Mouse (Mus musculus) E14TG2a.4 (cell line): ENCODE measurements at regions not wholly inside any gene's neighbourhood (a gene's known extent, or its start where the extent isn't known, plus 50 kb on each side); places are given as distances from the start of the nearest gene placed in this dataset.

Experiments used
- H3K27me3 ChIP-seq: 2 replicates; pipeline ENCODE4 v1.6.1; 2014; ENCODE audit warnings: low read length, control low read depth; ENCODE audit not compliant: insufficient read depth
- H3K36me3 ChIP-seq: 2 replicates; pipeline ENCODE4 v1.6.1; 2014; ENCODE audit warnings: low read length, control low read depth; ENCODE audit not compliant: insufficient read depth
- H3K4me1 ChIP-seq: replicated peaks from 2 replicates; pipeline ENCODE4 v1.6.1; 2014; ENCODE audit warnings: low read depth, low read length, control low read depth
- H3K4me3 ChIP-seq: replicated peaks from 2 replicates; pipeline ENCODE4 v1.5.1; 2014; ENCODE audit warnings: mild to moderate bottlenecking, low read length
- H3K9me3 ChIP-seq: 2 replicates; pipeline ENCODE4 v1.6.1; 2014; ENCODE audit warnings: low read length, control low read depth
- CTCF ChIP-seq: conservative IDR thresholded peaks from 2 replicates; pipeline ENCODE4 v1.5.1; 2014; ENCODE audit warnings: low read length
- NANOG ChIP-seq: IDR thresholded peaks from 2 replicates; pipeline ENCODE4 v1.6.1; 2014; ENCODE audit warnings: borderline replicate concordance, low read length, mixed read lengths
- POU5F1 ChIP-seq: IDR thresholded peaks from 2 replicates; pipeline ENCODE4 v1.6.1; 2014; ENCODE audit warnings: low read length, borderline replicate concordance

DNA sequence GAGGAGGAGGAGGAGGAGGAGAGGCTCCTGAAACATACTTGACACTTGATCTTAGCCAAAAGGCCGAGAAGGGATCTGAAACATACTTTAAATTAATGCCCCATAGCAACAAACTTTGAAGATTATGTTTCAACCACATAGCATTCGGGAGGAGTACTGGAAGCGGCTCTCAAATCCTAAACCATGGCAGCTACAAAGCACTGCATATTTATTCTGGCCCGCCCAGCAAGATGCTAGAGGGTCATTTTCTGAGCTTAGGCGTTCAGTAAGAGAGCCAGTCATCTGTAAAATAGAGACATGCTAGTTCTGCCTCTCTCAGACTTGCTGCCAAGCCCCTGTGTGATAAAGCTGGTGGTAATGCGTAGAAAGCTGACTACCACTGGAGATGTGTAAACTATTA is 2156.0 kb upstream of the Lrrc6 start:
- H3K4me3 ChIP-seq: no peak overlapping the region
- H3K4me1 ChIP-seq: no peaks in the 10 kb centered on the region
- no peaks in the 10 kb centered on the region for H3K27me3 ChIP-seq
- H3K9me3 ChIP-seq: no peaks in the 10 kb centered on the region; the same call in 1 of the 2 replicates
- no peak for TF ChIP-seq NANOG
- TF ChIP-seq CTCF: no peak
- no peak for TF ChIP-seq POU5F1
- H3K36me3 ChIP-seq: no peaks in the 10 kb centered on the region

DNA sequence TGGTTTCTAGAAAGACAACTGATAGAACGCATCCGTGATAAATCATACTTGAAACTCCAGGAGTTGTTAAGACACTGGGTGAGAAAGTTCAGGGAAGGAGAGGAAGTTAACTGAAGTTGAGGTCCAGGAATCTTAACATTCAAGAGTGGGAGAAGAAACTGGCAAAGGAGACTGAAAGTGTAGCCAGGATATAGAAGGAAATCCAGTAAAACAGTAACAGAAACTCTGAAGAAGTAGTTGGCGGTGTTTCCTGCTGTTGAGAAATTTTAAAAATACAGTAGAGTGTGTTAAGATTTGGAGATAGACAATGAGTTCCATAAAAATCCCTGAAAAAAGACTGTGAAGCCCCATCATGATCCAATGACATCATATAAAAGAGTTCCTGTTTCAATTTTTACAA is 2154.3 kb upstream of the Lrrc6 start:
- Histone ChIP-seq H3K4me3 (no peak overlapping the region), H3K9me3 (no peaks in the 10 kb centered on the region; the same call in 1 of the 2 replicates), H3K4me1 (no peaks in the 10 kb centered on the region), H3K36me3 (no peaks in the 10 kb centered on the region), H3K27me3 (no peaks in the 10 kb centered on the region)
- TF ChIP-seq NANOG: no peak
- TF ChIP-seq POU5F1: no peak
- TF ChIP-seq CTCF: no peak

DNA sequence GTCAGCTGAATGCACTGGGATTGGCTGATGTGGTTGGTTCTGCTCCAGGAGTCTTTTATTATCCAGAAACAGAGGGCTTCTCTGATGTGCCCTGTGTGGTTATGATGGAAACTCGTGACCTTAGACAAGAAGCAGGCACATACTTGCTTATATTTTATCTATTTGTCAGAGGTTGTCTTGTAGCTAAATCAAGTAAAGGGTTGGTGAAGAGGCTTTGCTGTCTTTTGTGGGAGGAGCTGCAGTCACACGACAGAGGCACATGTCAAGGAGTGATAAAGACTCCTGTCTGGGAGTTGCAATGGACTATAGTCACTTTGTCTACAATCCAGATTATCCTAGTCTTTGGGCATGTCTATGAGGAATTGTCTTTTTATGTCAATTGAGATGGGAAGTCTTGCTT is 2149.9 kb upstream of the Lrrc6 start:
- H3K36me3 ChIP-seq: no peaks in the 10 kb centered on the region
- no peaks in the 10 kb centered on the region for H3K4me1 ChIP-seq
- no peaks in the 10 kb centered on the region for H3K27me3 ChIP-seq
- H3K4me3 ChIP-seq: no peak overlapping the region
- H3K9me3 ChIP-seq: no peaks in the 10 kb centered on the region
- TF ChIP-seq CTCF: no peak
- no peak for TF ChIP-seq NANOG
- no peak for TF ChIP-seq POU5F1

DNA sequence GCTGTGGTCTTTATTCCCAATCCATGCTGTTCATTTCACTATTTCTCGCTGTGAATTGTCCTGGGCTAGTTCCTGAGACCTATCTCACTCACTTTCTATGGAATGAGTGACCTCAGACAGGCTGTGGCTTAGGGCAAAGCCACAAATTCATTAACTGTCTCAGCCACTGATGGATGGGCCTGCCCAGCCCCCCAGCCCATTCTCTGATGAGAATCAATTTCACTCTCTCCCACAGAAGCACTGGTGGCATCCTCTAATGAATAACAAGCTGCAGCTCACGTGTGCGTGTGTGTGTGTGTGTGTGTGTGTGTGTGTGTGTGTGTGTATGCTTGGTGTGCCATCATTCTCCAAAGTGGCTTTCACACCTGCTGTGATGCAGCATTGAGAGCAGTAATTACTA is 2149.3 kb upstream of the Lrrc6 start:
- Histone ChIP-seq H3K36me3 (no peaks in the 10 kb centered on the region), H3K4me1 (no peaks in the 10 kb centered on the region), H3K27me3 (no peaks in the 10 kb centered on the region), H3K9me3 (no peaks in the 10 kb centered on the region), H3K4me3 (no peak overlapping the region)
- TF ChIP-seq POU5F1 (no peak), CTCF (no peak), NANOG (no peak)

DNA sequence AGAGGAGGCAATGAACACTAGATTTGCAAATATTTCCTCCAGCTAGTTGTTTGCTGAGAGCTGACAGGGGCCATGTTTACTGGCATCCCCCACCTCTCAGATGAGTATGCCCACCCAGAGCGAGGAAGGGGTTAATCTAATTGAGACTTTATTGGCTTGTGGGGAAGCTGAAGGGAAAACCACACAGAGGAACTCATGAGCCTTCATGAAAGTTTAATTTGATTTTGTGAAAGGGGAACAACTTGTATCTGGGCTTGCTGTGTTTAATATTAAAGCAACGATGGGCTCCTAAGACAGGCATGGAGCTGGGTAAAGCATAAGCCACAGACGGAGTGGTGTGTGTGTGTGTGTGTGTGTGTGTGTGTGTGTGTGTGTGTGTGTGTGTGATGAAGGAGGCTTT is 2146.2 kb upstream of the Lrrc6 start:
- TF ChIP-seq CTCF (no peak), POU5F1 (no peak), NANOG (no peak)
- Histone ChIP-seq H3K27me3 (no peaks in the 10 kb centered on the region), H3K4me1 (no peaks in the 10 kb centered on the region), H3K9me3 (peaks cover 13% of the 10 kb centered on the region), H3K36me3 (no peaks in the 10 kb centered on the region), H3K4me3 (no peak overlapping the region)

DNA sequence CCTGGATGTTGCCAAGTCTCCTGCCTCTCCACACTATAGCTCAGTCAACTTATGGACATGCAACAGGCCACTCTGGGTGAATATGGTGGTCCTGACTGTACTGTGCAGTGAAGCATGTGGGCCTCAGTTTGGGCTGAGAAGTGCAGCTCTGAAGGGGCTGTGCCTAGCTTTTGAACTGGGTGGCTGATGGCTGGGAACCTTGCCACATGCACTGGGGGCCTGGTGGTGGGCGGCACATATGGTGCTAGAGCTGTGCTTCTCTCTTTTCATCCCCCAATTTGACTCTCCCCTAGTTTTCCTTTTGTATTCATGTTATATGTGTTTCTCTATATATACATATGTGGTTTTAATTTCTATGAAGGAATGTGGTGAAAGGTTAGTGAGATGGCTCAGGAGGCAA is 2144.2 kb upstream of the Lrrc6 start:
- H3K4me1 ChIP-seq: no peaks in the 10 kb centered on the region
- no peaks in the 10 kb centered on the region for H3K36me3 ChIP-seq
- H3K9me3 ChIP-seq: peaks cover 15% of the 10 kb centered on the region
- H3K4me3 ChIP-seq: no peak overlapping the region
- TF ChIP-seq CTCF (no peak), POU5F1 (no peak), NANOG (no peak)
- H3K27me3 ChIP-seq: no peaks in the 10 kb centered on the region

DNA sequence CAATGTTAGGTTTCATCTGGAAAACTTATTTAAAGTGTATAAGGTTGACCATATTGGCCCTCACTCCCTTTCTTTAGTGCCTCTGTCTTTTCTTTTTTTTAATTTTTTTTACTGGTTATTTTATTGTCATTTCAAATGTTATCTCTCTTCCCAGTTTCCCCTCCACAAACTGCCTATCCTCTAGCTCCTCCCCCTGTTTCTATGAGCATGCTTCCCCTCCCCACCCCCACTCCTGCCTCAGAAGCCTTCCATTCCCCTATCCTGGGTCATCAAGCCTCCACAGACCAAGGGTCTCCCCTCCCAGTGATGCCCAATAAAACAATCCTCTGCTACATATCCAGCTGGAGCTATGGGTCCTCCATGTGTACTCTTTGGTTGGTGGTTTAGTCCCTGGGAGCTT is 2134.9 kb upstream of the Lrrc6 start:
- Histone ChIP-seq H3K4me3 (no peak overlapping the region), H3K27me3 (no peaks in the 10 kb centered on the region), H3K9me3 (no peaks in the 10 kb centered on the region), H3K4me1 (no peaks in the 10 kb centered on the region), H3K36me3 (no peaks in the 10 kb centered on the region)
- TF ChIP-seq NANOG (no peak), CTCF (no peak), POU5F1 (no peak)

DNA sequence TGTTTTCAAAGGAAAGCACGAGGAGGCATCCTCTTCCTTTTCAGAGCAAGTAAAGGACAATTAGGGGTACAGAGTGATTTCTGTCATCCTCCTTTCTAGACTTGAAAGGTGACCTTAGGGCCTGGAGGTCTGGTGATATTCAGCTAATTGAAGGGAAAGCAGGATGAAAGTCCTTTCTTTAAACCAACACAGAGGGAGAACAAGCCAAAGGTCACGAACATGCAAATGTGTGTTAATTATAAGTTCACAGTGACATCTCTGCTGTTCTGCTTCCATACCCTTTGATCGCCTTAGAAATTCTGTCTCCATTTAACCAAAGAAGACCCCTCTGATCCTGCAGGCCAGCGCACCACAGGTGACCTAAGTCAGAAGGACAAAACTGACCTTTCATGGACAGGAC is 2126.3 kb upstream of the Lrrc6 start:
- Histone ChIP-seq H3K9me3 (no peaks in the 10 kb centered on the region), H3K27me3 (no peaks in the 10 kb centered on the region), H3K4me1 (no peaks in the 10 kb centered on the region), H3K36me3 (no peaks in the 10 kb centered on the region), H3K4me3 (no peak overlapping the region)
- no peak for TF ChIP-seq POU5F1
- no peak for TF ChIP-seq NANOG
- no peak for TF ChIP-seq CTCF

DNA sequence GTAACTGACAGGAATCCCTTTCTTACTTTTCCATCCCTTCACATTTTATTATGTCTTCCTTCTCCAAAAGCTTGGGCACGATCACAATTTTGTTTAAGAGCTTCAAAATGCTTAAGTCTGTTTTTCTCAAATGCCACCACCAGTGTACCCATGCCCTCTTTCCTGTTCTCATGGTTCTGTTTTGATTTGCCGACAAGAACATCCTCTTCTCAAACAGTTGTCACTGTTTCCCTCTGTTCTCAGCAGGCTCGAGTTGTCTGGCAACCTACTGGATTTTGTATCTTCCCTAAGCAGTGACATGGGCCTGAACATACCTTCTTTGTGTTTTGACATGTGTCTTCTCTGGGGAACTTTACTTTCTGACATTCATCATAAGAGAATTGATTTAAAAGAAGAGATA is 2124.1 kb upstream of the Lrrc6 start:
- no peaks in the 10 kb centered on the region for H3K27me3 ChIP-seq
- H3K9me3 ChIP-seq: no peaks in the 10 kb centered on the region
- no peaks in the 10 kb centered on the region for H3K4me1 ChIP-seq
- no peak overlapping the region for H3K4me3 ChIP-seq
- H3K36me3 ChIP-seq: no peaks in the 10 kb centered on the region
- TF ChIP-seq CTCF: no peak
- TF ChIP-seq POU5F1: no peak
- no peak for TF ChIP-seq NANOG
